Mouse (Mus musculus): ENCODE results near the gene Uqcc1.

GRCm38 (mm10) chr2:155806548-155806947 is 123.6 kb downstream of the Uqcc1 start:
- TF ChIP-seq CTCF (IDR thresholded peaks at IDR 0.05; ENCODE audit: insufficient read depth, low read length) (no peak), POLR2A (IDR thresholded peaks at IDR 0.05; ENCODE audit: borderline replicate concordance, extremely low read depth, low read depth, low read length) (no peak)
